Mouse (Mus musculus): ENCODE data around the gene Tcf3. TPM values are rescaled to one million over a fixed set of nuclear protein-coding genes. Genes with fewer than 3 reads are reported as not detected.

Gene Tcf3
- polyA plus RNA-seq, 2 experiments = 129 to 191 TPM

DNA sequence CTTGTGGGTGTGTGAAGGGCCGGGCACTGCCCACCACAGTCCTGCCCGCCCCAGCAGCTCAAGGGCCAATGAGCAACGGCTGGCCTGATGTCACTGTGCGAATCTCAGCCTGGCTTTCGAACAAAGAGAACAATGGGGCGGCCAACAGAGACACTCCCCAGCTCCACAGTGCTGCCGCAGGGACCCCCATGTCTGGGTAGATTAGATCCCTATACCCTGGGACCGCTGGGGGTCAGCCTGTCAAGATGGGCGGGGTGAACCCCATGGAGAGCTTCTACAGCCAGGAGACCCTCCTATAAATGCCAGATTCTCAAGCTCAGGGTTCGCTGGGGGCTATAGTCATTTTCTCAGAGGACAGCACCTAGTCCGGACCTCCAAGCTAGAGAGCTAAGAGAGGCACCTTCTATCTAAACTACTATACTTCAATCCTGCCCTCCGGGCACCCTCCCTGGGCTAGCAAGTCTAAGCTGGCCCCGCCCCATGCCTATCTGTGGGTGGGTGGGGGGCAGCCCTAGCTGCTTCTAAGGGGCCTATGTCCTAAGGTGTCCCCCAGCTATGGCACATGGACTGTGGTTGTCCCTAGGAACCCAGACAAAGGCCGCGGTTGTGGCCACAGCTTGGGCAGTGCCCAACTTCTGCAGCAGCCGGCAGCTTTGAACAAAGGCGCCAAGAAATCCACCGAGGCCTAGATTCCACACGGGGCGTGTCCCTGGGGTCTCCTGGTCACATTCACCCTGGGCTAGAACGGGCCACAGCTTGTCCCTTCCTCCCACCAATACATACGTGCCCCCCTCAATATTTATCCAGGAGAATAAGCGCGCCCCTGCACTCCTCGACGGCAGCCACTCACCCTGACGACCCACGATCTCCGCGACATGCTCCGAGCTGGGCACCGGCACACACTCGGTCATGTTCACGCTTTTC, 47.4 kb downstream of the Tcf3 start:
- TF ChIP-seq POLR2A (IDR thresholded peaks at IDR 0.05; ENCODE audit: borderline replicate concordance, extremely low read depth, insufficient read depth, insufficient read length) = 0 out of 2 replicates have a peak, but pooled peaks have one; percentile 12
- Histone ChIP-seq H3K4me2 (replicated peaks; ENCODE audit: low read depth, low read length, severe bottlenecking) (peak overlapping the region; percentile 90), H3K9ac (ENCODE audit: low read depth, low read length, severe bottlenecking) (peak overlapping the region; percentile 89), H3K4me3 (replicated peaks; ENCODE audit: low read length) (peak overlapping the region; percentile 87), H3K9me3 (ENCODE audit: control insufficient read depth, low read length) (no peaks in the 10 kb centered on the region), H3K27me3 (ENCODE audit: control insufficient read depth, insufficient read depth, low read length) (no peaks in the 10 kb centered on the region), H3K36me3 (ENCODE audit: control insufficient read depth, insufficient read depth, low read length) (peaks cover 41% of the 10 kb centered on the region), H3K27ac (replicated peaks; ENCODE audit: low read depth, low read length) (peak overlapping the region; percentile 87), H3K4me1 (ENCODE audit: control insufficient read depth, insufficient read depth, low read length) (peaks cover 23% of the 10 kb centered on the region)
- ATAC-seq (ENCODE audit: low FRiP score, low read depth) = peak; percentile 45
- WGBS = 1% methylated on average over 31 of the region's 34 CpGs
- peak; percentile 64 for DNase-seq (ENCODE audit: low spot score)

DNA sequence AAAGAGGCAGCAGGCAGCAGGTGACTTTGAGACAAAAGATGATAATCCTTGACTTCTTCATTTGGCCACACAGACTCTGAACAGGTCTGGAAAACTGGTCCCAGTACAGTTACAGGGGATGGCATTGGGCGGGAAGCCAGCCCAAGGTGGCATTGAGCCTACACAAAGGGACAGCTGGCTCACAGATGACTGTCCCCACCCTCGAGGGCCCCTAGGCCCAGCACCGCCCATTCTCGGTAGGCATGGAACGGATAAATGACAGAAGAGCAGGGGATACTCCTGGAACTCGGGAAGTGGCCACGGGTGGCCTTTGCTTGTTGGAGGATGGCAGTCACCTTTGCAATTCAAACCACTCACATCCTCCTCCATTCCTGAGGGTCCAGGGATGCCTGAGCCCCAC, 48.1 kb downstream of the Tcf3 start:
- Histone ChIP-seq H3K36me3 (ENCODE audit: control insufficient read depth, insufficient read depth, low read length) (peaks cover 42% of the 10 kb centered on the region), H3K4me1 (ENCODE audit: control insufficient read depth, insufficient read depth, low read length) (peaks cover 23% of the 10 kb centered on the region), H3K9me3 (ENCODE audit: control insufficient read depth, low read length) (no peaks in the 10 kb centered on the region), H3K27ac (replicated peaks; ENCODE audit: low read depth, low read length) (peak overlapping the region; percentile 87), H3K4me2 (replicated peaks; ENCODE audit: low read depth, low read length, severe bottlenecking) (peak overlapping the region; percentile 90), H3K27me3 (ENCODE audit: control insufficient read depth, insufficient read depth, low read length) (no peaks in the 10 kb centered on the region), H3K4me3 (replicated peaks; ENCODE audit: low read length) (peak overlapping the region; percentile 87), H3K9ac (ENCODE audit: low read depth, low read length, severe bottlenecking) (peak overlapping the region; percentile 89)
- TF ChIP-seq POLR2A (IDR thresholded peaks at IDR 0.05; ENCODE audit: borderline replicate concordance, extremely low read depth, insufficient read depth, insufficient read length) = no peak
- DNase-seq (ENCODE audit: low spot score) (no peak), ATAC-seq (ENCODE audit: low FRiP score, low read depth) (no peak)
- WGBS = 8% methylated on average over 7 of the region's 7 CpGs

DNA sequence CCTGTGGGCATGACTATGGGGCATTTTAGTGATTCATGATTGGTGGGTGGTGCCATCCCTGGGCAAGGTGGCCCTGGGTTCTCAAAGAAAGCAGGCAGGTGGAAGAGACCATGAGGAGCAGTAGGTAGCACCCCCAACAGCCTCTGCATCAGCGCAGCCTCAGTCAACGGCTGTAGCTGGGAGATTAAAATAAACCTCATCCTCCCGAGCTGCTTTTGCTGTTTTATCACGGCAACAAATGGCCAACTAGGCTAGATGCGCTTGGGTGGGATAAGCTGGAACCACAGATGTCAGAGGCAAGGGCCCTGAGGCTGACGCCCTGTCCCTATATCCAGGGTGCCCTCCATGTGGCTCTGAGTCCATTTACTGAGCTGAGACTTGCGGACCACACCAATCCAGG, 48.7 kb downstream of the Tcf3 start:
- Histone ChIP-seq H3K27ac (replicated peaks; ENCODE audit: low read depth, low read length) (no peak overlapping the region), H3K36me3 (ENCODE audit: control insufficient read depth, insufficient read depth, low read length) (peaks cover 47% of the 10 kb centered on the region)

DNA sequence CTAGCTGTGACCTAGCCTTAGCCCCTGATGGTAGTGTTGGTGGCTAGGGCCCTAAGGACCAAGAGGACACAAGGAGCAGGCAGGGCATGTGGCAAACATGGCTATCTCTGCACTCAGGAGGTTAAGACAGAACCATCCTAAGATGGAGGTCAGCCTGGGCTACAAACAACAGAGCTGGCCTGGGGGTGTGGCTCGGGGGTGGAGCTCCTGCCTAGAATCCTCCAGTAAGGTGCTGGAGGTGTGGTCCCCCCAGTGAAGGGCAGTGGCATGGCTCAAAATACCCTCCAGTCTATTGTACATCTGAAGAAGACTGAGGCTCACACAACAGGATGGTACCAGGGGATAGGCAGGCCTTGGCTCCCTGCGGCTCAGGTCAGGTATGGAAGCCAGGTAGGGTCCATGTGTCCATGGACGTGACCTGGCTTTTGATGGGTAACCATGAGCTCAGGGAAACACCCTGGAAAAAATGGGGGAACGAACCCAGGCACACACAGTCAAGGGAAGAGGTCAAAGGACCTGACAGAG, 49.3 kb downstream of the Tcf3 start:
- 81% methylated on average over 4 of the region's 4 CpGs for WGBS
- Histone ChIP-seq H3K27me3 (ENCODE audit: control insufficient read depth, insufficient read depth, low read length) (no peaks in the 10 kb centered on the region), H3K36me3 (ENCODE audit: control insufficient read depth, insufficient read depth, low read length) (peaks cover 53% of the 10 kb centered on the region), H3K27ac (replicated peaks; ENCODE audit: low read depth, low read length) (no peak overlapping the region), H3K4me1 (ENCODE audit: control insufficient read depth, insufficient read depth, low read length) (peaks cover 23% of the 10 kb centered on the region), H3K4me2 (replicated peaks; ENCODE audit: low read depth, low read length, severe bottlenecking) (peak overlapping the region; percentile 90), H3K9me3 (ENCODE audit: control insufficient read depth, low read length) (no peaks in the 10 kb centered on the region), H3K4me3 (replicated peaks; ENCODE audit: low read length) (peak overlapping the region; percentile 87; the same call in 1 of the 2 replicates), H3K9ac (ENCODE audit: low read depth, low read length, severe bottlenecking) (no peak overlapping the region)
- no peak for ATAC-seq (ENCODE audit: low FRiP score, low read depth)
- TF ChIP-seq POLR2A (IDR thresholded peaks at IDR 0.05; ENCODE audit: borderline replicate concordance, extremely low read depth, insufficient read depth, insufficient read length) = no peak
- no peak for DNase-seq (ENCODE audit: low spot score)

More for the DNA sequence above, 48.7 kb downstream of the Tcf3 start:
- H3K4me1 ChIP-seq (ENCODE audit: control insufficient read depth, insufficient read depth, low read length) = peaks cover 23% of the 10 kb centered on the region
- no peak for ATAC-seq (ENCODE audit: low FRiP score, low read depth)
- no peaks in the 10 kb centered on the region for H3K27me3 ChIP-seq (ENCODE audit: control insufficient read depth, insufficient read depth, low read length)
- no peak for TF ChIP-seq POLR2A (IDR thresholded peaks at IDR 0.05; ENCODE audit: borderline replicate concordance, extremely low read depth, insufficient read depth, insufficient read length)
- H3K9ac ChIP-seq (ENCODE audit: low read depth, low read length, severe bottlenecking) = peak overlapping the region; percentile 89; the same call in 1 of the 2 replicates
- no peaks in the 10 kb centered on the region for H3K9me3 ChIP-seq (ENCODE audit: control insufficient read depth, low read length)
- 75% methylated on average over 7 of the region's 7 CpGs for WGBS
- H3K4me2 ChIP-seq (replicated peaks; ENCODE audit: low read depth, low read length, severe bottlenecking) = peak overlapping the region; percentile 90
- DNase-seq (ENCODE audit: low spot score) = no peak
- H3K4me3 ChIP-seq (replicated peaks; ENCODE audit: low read length) = peak overlapping the region; percentile 87

DNA sequence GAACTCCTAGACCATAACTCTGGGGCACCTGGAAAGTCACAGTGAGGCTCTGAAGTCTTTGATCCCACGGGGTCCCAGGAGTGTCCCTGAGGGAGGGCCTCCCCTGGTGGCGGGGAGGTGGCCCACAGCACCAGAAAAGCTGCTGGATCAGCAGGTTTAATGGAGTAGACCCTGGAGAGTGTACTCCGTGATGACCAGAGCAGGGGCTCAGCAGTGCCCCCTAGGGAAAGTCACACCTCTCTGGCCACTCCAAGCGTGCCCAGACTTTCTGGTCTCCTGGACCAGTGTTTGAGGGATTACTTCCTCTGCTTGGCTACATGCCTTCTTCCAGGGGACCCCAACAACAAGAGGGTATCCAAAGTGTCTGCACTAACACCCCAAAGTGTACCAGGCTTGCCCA, 50.0 kb downstream of the Tcf3 start:
- H3K27ac ChIP-seq (replicated peaks; ENCODE audit: low read depth, low read length) = no peak overlapping the region
- no peak overlapping the region; the same call in 1 of the 2 replicates for H3K4me2 ChIP-seq (replicated peaks; ENCODE audit: low read depth, low read length, severe bottlenecking)
- DNase-seq (ENCODE audit: low spot score) (no peak), ATAC-seq (ENCODE audit: low FRiP score, low read depth) (no peak)
- peaks cover 55% of the 10 kb centered on the region for H3K36me3 ChIP-seq (ENCODE audit: control insufficient read depth, insufficient read depth, low read length)
- 56% methylated on average over 4 of the region's 4 CpGs for WGBS
- TF ChIP-seq POLR2A (IDR thresholded peaks at IDR 0.05; ENCODE audit: borderline replicate concordance, extremely low read depth, insufficient read depth, insufficient read length) = no peak
- peak overlapping the region; percentile 25; the same call in 1 of the 2 replicates for H3K9ac ChIP-seq (ENCODE audit: low read depth, low read length, severe bottlenecking)
- H3K27me3 ChIP-seq (ENCODE audit: control insufficient read depth, insufficient read depth, low read length) = no peaks in the 10 kb centered on the region
- no peak overlapping the region for H3K4me3 ChIP-seq (replicated peaks; ENCODE audit: low read length)
- no peaks in the 10 kb centered on the region for H3K9me3 ChIP-seq (ENCODE audit: control insufficient read depth, low read length)
- H3K4me1 ChIP-seq (ENCODE audit: control insufficient read depth, insufficient read depth, low read length) = peaks cover 20% of the 10 kb centered on the region
